Mouse (Mus musculus): Measurements from ENCODE around the gene Gm9945. TPM values are rescaled to one million over a fixed set of nuclear protein-coding genes. Genes with fewer than 3 reads are reported as not detected.

The Gm9945 gene
- polyA plus RNA-seq, 1 experiment from 2014 or later = not detected

DNA sequence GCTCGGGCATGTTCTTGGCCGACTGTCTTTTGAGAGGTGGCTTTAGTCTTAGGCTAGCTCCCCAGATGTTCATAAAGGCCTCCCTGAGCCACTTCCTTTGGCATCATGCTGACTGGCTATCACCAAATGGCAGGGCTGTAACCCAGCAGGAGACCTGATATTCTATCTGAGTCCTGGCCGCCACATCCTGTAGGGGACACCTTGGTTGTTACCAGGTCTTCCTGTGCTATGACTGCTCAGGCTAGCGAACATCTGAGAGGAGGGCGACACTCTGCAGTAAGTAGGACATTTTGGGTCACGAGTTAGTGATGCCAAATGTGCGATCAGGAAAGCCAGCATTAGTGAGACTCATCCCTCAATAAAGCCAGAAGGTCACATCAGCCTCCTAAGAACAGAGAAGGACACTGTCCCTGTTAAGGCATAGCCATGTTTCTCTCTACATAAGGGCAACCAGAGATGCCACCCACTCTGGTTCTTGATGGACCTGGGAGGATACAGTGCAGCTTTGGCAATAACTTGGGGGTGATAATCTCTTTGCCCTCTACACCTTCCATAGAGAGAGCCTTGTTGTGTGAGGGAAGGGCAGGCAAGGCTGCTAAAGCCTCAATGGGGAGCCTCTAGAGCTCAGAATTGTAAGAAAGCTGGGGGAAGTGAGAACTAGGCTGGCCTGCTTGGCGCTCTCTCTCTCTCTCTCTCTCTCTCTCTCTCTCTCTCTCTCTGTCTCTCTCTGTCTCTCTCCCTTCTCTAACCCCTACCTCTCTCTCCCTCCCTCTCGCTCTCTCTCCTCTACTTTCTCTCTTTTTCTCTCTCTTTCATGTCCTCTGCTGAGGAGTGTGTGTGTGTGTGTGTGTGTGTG lies 48.7 kb downstream of the Gm9945 start:
- ATAC-seq (ENCODE audit: insufficient number of reproducible peaks, low FRiP score, low TSS enrichment, low read depth) = no peak
- peaks cover 47% of the 10 kb centered on the region for H3K4me1 ChIP-seq
- H3K36me3 ChIP-seq = peaks cover 13% of the 10 kb centered on the region
- H3K27me3 ChIP-seq = no peaks in the 10 kb centered on the region
- H3K9me3 ChIP-seq (replicated peaks) = no peaks in the 10 kb centered on the region
- no peak overlapping the region for H3K4me2 ChIP-seq (replicated peaks)
- H3K4me3 ChIP-seq (replicated peaks) = no peak overlapping the region
- 74% methylated on average over 9 of the region's 9 CpGs for WGBS
- H3K27ac ChIP-seq (replicated peaks) = 0 out of 2 replicates have a peak overlapping the region, but pooled peaks have one; percentile 28
- no peak overlapping the region for H3K9ac ChIP-seq

DNA sequence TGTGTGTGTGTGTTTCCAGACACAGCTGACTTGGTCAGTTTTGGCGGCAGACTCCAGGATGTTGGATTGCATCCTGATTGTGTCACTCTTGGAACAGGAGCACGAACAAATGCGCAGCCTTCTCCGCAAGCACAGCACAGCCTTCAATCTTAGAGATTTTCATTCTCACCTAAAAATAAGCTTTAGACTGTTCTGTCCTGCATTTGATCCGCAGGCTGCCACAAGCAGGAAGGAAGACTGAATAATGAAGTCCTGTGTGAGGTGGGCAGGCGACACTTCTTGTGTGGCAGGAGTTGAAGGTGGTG lies 49.2 kb downstream of the Gm9945 start:
- no peak for ATAC-seq (ENCODE audit: insufficient number of reproducible peaks, low FRiP score, low TSS enrichment, low read depth)
- no peaks in the 10 kb centered on the region for H3K27me3 ChIP-seq
- no peaks in the 10 kb centered on the region for H3K9me3 ChIP-seq (replicated peaks)
- WGBS = 52% methylated on average over 6 of the region's 6 CpGs
- H3K9ac ChIP-seq = no peak overlapping the region
- no peak overlapping the region for H3K27ac ChIP-seq (replicated peaks)
- H3K4me1 ChIP-seq = peaks cover 42% of the 10 kb centered on the region
- peaks cover 18% of the 10 kb centered on the region for H3K36me3 ChIP-seq
- no peak overlapping the region for H3K4me2 ChIP-seq (replicated peaks)
- no peak overlapping the region for H3K4me3 ChIP-seq (replicated peaks)

DNA sequence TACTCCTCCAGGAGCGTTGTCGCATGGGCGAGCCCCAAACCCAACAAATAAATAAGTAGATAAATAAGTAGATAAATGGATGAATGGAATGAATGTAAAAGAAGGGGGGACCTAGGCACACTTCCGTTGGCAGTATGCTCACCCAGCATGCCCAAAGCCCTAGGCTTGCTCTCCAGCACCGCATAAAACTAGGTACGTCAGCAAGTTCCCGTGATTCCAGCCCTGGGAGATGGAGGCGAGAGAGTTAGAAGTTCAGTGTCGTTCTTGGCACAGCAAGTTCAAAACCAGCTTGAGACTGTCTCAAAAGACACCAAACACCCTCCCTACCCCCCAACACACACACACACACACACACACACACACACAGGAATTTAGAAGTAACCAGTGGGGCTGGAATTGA lies 50.0 kb downstream of the Gm9945 start:
- Histone ChIP-seq H3K4me2 (replicated peaks) (no peak overlapping the region), H3K4me1 (peaks cover 34% of the 10 kb centered on the region)

More for the DNA sequence above, 50.0 kb downstream of the Gm9945 start:
- peaks cover 26% of the 10 kb centered on the region for H3K36me3 ChIP-seq
- WGBS = 82% methylated on average over 9 of the region's 9 CpGs
- no peak overlapping the region for H3K27ac ChIP-seq (replicated peaks)
- no peaks in the 10 kb centered on the region for H3K9me3 ChIP-seq (replicated peaks)
- H3K27me3 ChIP-seq = no peaks in the 10 kb centered on the region
- no peak for ATAC-seq (ENCODE audit: insufficient number of reproducible peaks, low FRiP score, low TSS enrichment, low read depth)
- H3K4me3 ChIP-seq (replicated peaks) = no peak overlapping the region
- no peak overlapping the region for H3K9ac ChIP-seq

Other genes with a start within 250 kb of the Gm9945 start
- 63.9 and 71.9 TPM in 2 replicates for gene Hspa4, start 179.7 kb upstream of the Gm9945 start, polyA plus RNA-seq (2015; fragmentation: Nextera tagmentation; extraction: Ambion mirVana)
- gene Zcchc10, start 155.5 kb upstream of the Gm9945 start, polyA plus RNA-seq (2015; fragmentation: Nextera tagmentation; extraction: Ambion mirVana) = 16.3 and 16.7 TPM in 2 replicates
- gene Aff4, start 129.3 kb upstream of the Gm9945 start, polyA plus RNA-seq (2015; fragmentation: Nextera tagmentation; extraction: Ambion mirVana) = 43.1 and 50.3 TPM in 2 replicates
- not detected in 2 replicates for gene Leap2, start 57.0 kb upstream of the Gm9945 start, polyA plus RNA-seq (2015; fragmentation: Nextera tagmentation; extraction: Ambion mirVana)
- gene Uqcrq, start 49.3 kb upstream of the Gm9945 start, polyA plus RNA-seq (2015; fragmentation: Nextera tagmentation; extraction: Ambion mirVana) = 535 and 540 TPM in 2 replicates
- gene Gdf9, start 49.1 kb upstream of the Gm9945 start, polyA plus RNA-seq (2015; fragmentation: Nextera tagmentation; extraction: Ambion mirVana) = 2.3 and 2.4 TPM in 2 replicates
- gene Gm10447, start 23.1 kb upstream of the Gm9945 start, polyA plus RNA-seq (2015; fragmentation: Nextera tagmentation; extraction: Ambion mirVana) = 0.17 and 0.28 TPM in 2 replicates
- 3.4 and 3.7 TPM in 2 replicates for gene Shroom1, start 23.0 kb upstream of the Gm9945 start, polyA plus RNA-seq (2015; fragmentation: Nextera tagmentation; extraction: Ambion mirVana)
- gene Gm9837, start 9.7 kb upstream of the Gm9945 start, polyA plus RNA-seq (2015; fragmentation: Nextera tagmentation; extraction: Ambion mirVana) = not detected in 2 replicates
- gene Sowaha, start 108 bp downstream of the Gm9945 start, polyA plus RNA-seq (2015; fragmentation: Nextera tagmentation; extraction: Ambion mirVana) = 1.1 and 1.5 TPM in 2 replicates
- gene Sept8, start 39.1 kb downstream of the Gm9945 start, polyA plus RNA-seq (2015; fragmentation: Nextera tagmentation; extraction: Ambion mirVana) = 46.1 and 47.9 TPM in 2 replicates
- gene Kif3a, start 87.2 kb downstream of the Gm9945 start, polyA plus RNA-seq (2015; fragmentation: Nextera tagmentation; extraction: Ambion mirVana) = 85.7 and 92.0 TPM in 2 replicates
- 1.9 and 2.6 TPM in 2 replicates for gene Il4, start 138.5 kb downstream of the Gm9945 start, polyA plus RNA-seq (2015; fragmentation: Nextera tagmentation; extraction: Ambion mirVana)
- gene Il13, start 154.5 kb downstream of the Gm9945 start, polyA plus RNA-seq (2015; fragmentation: Nextera tagmentation; extraction: Ambion mirVana) = not detected in 2 replicates
- 24.6 and 28.8 TPM in 2 replicates for gene Rad50, start 227.2 kb downstream of the Gm9945 start, polyA plus RNA-seq (2015; fragmentation: Nextera tagmentation; extraction: Ambion mirVana)
- gene Il5, start 240.6 kb downstream of the Gm9945 start, polyA plus RNA-seq (2015; fragmentation: Nextera tagmentation; extraction: Ambion mirVana) = not detected in 2 replicates

All from embryonic facial prominence, embryonic 15.5 days (tissue).